Mouse (Mus musculus) adrenal gland, postnatal 10 days (tissue): Measurements from ENCODE around the gene Nme2. TPM values are rescaled to one million over a fixed set of nuclear protein-coding genes. Genes with fewer than 3 reads are reported as not detected.

Experiments
- DNase-seq: peaks from one replicate; pipeline ENCODE4 v3.0.0; 2021; ENCODE audit warnings: mixed read lengths
- long read RNA-seq, 2 experiments: library from polyadenylated mRNA; stranded (forward); transcript quantifications; one replicate each; pipeline ENCODE4 v2.0.0; 2021
- total RNA-seq, 2 experiments: library from RNA; stranded (reverse); gene quantifications; 2 replicates each; pipeline ENCODE4 v1.2.3; 2021

Gene Nme2
- 100 to 1,000 TPM; 550 to 566 TPM for total RNA-seq
- long read RNA-seq, experiment 1, transcript Nme2-201 (5 exons, 1,012 nt), result major isoform, 429 of 583 reads
- long read RNA-seq, experiment 1, transcript Nme2-202 (4 exons, 734 nt), result minor isoform, 127 of 583 reads
- long read RNA-seq, experiment 1, partial matches to known transcripts, result 25 of 583 reads
- long read RNA-seq, experiment 1, other reads (novel, unspliced or antisense), result 2 of 583 reads
- long read RNA-seq, experiment 2, transcript Nme2-202 (4 exons, 734 nt), result minor isoform, 76 of 364 reads
- long read RNA-seq, experiment 2, transcript Nme2-201 (5 exons, 1,012 nt), result major isoform, 285 of 364 reads
- long read RNA-seq, experiment 2, partial matches to known transcripts, result 2 of 364 reads
- long read RNA-seq, experiment 2, other reads (novel, unspliced or antisense), result 1 of 364 reads

GRCm38 (mm10) chr11:93956159-93956558 lies at the start of gene Nme2:
Nme2 (minus strand) TSS chr11:93956259.
- no peak for DNase-seq

- DNase-seq, result no peak
Observed at GRCm38 (mm10) chr11:94003346-94003745, 47.3 kb upstream of the Nme2 start.

- peak; percentile 15 for DNase-seq
Observed at GRCm38 (mm10) chr11:93999276-93999675, 43.2 kb upstream of the Nme2 start.

GRCm38 (mm10) chr11:93997141-93997775 lies 41.2 kb upstream of the Nme2 start:
- DNase-seq, result peak; percentile 54

DNA sequence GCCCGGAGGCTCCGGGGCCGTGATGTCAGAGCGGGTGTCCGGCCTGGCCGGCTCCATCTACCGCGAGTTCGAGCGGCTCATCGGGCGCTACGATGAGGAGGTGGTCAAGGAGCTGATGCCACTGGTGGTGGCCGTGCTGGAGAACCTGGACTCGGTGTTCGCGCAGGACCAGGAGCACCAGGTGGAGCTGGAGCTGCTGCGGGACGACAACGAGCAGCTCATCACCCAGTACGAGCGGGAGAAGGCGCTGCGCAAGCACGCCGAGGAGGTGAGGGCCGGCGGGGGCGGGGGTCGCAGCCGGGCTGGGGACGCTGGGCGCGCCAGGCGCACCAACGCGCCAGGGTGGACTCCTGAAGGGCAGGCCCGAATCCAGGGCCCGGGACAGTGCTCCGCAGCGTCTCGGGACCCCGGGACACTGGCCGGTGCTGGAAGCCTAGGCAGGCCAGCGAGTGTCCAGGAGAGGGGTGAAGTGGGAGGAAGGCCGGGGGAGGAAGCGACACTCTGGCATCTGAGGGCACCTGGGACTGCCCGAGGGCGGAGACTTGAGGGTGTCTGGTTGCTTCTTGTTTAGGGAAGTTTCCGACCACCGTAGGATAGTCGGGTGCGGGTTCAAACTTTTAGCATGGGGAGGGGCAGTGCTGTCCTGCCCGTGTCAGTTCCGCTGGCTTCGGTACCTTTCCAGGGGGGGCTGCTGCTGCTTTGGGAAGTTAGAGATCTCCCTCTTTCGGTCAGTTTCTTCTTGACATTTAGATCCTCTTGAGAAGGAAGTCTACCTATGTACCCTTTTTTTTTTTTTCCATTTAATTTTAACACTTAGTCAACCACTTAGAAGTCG lies 40.5 kb upstream of the Nme2 start:
- DNase-seq, result peak; percentile 66

DNA sequence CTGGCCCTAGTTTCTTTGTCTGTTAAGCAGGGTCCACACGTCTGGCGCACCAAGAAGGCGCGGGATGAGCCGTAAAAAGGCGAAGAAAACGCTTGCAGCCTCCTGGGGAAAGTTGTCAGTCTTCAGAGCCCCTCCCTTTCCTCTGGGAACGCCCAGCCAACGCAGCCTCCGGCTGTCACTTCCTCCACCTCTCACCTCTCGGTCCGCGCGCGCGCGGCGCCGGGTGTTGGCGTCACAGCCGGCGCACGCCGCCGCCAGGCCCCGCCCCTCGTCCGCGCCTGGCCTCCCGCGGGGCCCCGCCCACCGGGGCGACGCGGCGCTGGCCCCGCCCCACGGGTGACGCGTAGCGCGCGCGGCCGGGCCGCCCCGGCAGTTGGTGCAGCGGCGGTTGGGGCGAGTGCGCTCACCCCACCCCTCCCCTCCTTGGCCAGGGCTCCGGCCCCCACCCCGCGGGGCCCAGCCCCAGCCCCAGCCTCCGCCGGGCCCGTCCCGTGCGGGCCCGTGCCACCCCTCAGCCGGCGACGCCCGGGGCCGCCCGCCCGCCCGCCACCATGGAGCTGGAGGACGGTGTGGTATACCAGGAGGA lies 39.8 kb upstream of the Nme2 start, which contains the start of gene Spag9:
TSS of gene Spag9 (plus strand) at position 372 of the 586 bp plus-strand sequence.
- peak; percentile 97 for DNase-seq

DNA sequence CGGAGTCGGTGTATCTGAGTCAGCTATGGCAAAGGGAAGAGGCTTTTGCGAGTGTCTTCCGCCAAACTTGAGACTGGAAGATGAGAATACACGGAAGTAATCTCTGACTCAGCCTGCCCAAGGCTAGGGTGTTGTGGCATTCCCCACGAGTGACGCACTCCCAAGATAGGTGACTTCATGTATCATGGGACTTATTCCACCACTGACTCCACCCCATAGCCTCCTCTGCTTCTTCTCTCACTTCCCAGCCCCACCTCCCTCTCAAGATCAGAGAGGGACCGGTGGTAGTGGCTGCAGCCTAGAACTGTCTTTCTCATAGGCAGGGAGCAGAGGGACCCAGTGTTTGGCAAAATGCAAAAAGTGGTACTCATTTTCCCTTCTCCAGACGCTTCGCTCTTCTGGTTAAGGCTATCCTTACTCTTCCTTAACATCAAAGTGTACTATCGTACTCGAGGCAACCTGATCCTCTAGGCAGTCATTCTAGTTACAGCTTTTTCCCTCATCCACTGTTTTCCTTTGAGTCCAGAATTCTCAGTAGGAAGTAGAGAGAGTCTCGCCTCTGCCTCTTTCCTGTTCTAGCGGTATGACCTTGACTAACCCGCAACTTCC lies 39.2 kb upstream of the Nme2 start:
- DNase-seq, result peak; percentile 86

DNA sequence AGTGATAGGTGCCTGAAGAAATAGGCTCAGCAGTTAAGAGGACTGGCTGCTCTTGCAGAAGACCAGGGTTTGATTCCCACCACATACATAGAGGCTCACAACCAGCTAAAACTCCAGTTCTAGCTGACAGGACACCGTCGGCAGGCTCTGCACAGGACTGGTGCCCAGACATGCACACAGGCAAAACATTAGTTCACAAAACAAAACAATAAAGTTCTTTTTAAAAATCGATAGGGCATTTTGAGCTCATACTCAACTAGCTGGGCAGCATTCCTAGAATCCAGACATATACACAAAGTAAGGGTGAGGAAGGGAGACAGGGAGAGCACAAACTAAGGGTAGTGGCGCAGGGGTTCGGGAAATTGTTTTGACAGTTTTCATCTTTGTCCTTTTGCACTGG lies 38.5 kb upstream of the Nme2 start:
- peak; percentile 9 for DNase-seq

GRCm38 (mm10) chr11:93988328-93989062 lies 32.4 kb upstream of the Nme2 start:
- peak; percentile 16 for DNase-seq

DNA sequence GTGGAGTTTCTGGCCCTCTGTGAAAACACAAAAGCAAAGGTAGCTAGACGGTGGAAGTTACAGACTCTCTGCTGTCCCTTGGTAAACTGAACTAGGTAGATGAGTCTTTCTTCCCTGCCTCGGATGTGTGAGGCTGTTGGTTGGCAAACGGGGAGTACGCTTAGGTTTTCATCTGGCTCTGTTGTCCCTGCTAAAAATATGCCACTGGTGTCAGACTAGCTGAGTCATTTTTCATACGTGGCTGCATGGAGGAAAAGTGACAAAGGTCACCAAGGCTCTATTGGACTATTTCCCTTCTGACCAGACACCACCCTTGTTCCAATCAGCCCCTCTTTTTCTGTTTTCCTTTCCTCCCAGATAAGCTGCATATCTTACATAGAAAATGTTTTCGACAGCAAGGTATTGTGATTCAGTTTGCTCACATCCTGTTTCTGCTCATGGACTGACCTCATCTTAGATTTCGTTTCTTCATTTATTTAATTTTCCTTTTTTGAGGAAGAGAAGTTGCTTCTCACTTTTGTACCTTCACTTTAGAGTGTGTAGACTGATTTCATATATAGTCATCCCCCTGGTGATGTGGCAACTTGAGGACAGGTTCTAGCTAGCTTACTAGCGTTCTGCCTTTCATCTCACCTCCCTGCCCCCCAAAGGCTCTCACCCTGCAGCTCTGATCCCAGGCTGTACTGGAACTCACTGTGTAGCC lies 31.7 kb upstream of the Nme2 start:
- DNase-seq, result peak; percentile 26

- no peak for DNase-seq
Observed at GRCm38 (mm10) chr11:93987026-93987425, 31.0 kb upstream of the Nme2 start.

DNA sequence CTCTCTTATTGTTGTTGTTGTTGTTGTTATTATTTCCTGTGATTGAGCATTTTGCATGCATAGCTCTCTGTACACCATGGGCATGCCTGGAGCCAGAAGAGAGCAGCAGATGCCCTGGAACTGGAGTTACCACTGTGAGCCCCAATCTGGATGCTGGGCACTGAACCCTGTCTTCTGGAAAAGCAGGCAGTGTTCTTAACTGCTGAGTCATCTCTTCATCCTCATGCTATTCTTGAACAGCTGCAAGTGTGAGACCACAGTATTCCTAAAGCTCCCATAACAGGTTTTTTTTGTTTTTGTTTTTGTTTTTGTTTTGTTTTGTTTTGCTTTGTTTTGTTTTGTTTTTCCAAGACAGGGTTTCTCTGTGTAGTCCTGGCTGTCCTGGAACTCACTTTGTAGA lies 30.2 kb upstream of the Nme2 start:
- DNase-seq, result no peak

GRCm38 (mm10) chr11:93985265-93985664 lies 29.2 kb upstream of the Nme2 start:
- DNase-seq, result no peak

- no peak for DNase-seq
Observed at GRCm38 (mm10) chr11:93984619-93985018, 28.6 kb upstream of the Nme2 start.

DNA sequence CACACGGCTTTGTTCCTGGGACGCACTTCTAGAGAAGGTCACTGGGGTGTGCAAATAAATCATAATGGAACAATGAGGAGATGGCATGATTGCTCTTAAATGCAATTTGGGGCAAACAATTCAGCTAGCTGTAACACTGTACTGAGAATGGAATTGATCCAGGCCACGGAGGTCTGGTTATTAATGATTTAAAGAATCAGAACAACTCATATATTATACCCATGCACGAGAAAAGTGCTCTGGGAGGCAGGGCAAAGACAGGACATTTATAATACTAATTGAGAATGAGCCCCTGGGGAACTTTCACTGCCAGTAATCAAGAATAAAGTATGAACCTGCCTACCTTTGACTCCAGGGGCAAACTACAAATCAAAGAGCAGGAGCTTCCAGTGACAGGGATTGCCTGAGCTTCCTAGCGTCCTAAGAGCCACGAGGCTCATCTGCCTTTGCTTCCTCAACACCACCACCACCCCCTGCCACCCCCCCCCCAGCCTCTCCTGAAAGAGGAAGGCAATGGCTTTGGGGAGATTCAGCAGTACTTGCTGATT lies 23.5 kb upstream of the Nme2 start:
- DNase-seq, result no peak

- no peak for DNase-seq
Observed at GRCm38 (mm10) chr11:93972951-93973350, 16.9 kb upstream of the Nme2 start.

GRCm38 (mm10) chr11:93969799-93970198 lies 13.7 kb upstream of the Nme2 start:
- no peak for DNase-seq

DNA sequence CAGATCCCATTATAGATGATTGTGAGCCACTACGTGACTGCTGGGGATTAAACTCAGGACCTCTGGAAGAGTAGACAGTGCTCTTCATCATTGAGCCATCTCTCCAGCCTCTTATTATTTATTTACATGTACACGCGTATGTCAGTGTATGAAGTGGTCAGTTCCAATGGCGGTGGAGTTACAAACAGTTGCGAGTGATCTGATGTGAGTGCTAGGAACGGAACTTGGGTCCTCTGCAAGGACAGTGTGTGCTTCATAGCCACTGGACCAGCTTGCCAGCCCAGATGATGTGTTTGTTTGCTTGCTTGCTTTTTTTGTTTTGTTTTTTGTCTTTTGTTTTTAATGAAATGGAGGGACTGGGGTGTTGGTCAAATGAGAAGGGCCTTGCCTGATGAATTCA lies 13.1 kb upstream of the Nme2 start:
- no peak for DNase-seq

DNA sequence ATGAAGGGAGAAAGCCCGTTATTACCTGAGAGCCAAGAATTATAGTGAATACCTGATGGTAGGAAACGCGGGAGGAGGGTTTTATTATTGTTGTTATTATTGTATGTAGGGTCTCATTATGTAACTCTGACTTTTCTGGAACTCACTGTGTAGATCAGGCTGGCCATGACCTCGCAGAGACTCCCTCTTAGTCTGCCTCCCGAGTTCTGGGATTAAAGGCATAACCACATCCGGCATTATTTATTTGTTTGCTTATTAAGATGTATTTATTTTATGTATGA lies 12.7 kb upstream of the Nme2 start:
- DNase-seq, result no peak
